Mouse (Mus musculus) neural tube, embryonic 14.5 days (tissue): Measurements from ENCODE around the gene Pik3ca. TPM values are rescaled to one million over a fixed set of nuclear protein-coding genes. Genes with fewer than 3 reads are reported as not detected.

ENCODE experiments used
- ATAC-seq: fragments of 200-750 bp; cut with Nextera tagmentation; 2 replicates; pipeline ENCODE4 v1.8.0; 2017; ENCODE audit warnings: low read depth, mild to moderate bottlenecking, moderate TSS enrichment, moderate library complexity
- H3K27ac ChIP-seq: fragments of 300-500 bp; sonication (generic); 2 replicates; pipeline ENCODE4 v1.5.1; 2014; ENCODE audit warnings: low read depth, mild to moderate bottlenecking, control low read depth, low read length, moderate library complexity, mixed read lengths
- H3K27me3 ChIP-seq: fragments of 300-500 bp; sonication (generic); 2 replicates; pipeline ENCODE4 v1.6.1; 2014; ENCODE audit warnings: low read length; ENCODE audit not compliant: control insufficient read depth, insufficient read depth
- H3K36me3 ChIP-seq: fragments of 300-500 bp; sonication (generic); 2 replicates; pipeline ENCODE4 v1.6.1; 2014; ENCODE audit warnings: low read length, mixed read lengths; ENCODE audit not compliant: control insufficient read depth, insufficient read depth
- H3K4me1 ChIP-seq: fragments of 300-500 bp; sonication (generic); 2 replicates; pipeline ENCODE4 v1.6.1; 2014; ENCODE audit warnings: low read length; ENCODE audit not compliant: control insufficient read depth, insufficient read depth
- H3K4me2 ChIP-seq: fragments of 300-500 bp; sonication (generic); 2 replicates; pipeline ENCODE4 v1.6.1; 2014; ENCODE audit warnings: mild to moderate bottlenecking, low read depth, low read length, control low read depth
- H3K4me3 ChIP-seq: fragments of 300-500 bp; sonication (generic); 2 replicates; pipeline ENCODE4 v1.5.1; 2014; ENCODE audit warnings: low read depth, low read length, control low read depth, mixed read lengths
- H3K9ac ChIP-seq: fragments of 300-500 bp; sonication (generic); replicated peaks from 2 replicates; pipeline ENCODE4 v1.6.1; 2014; ENCODE audit warnings: low read depth, mild to moderate bottlenecking, control low read depth, low read length, mixed read lengths
- H3K9me3 ChIP-seq: fragments of 300-500 bp; sonication (generic); 2 replicates; pipeline ENCODE4 v1.6.1; 2016; ENCODE audit warnings: low read length; ENCODE audit not compliant: control insufficient read depth
- WGBS: fragments of 180-500 bp; shearing (Covaris S2); extraction: QIAGEN DNeasy Blood & Tissue Kit; methylation state at CpG from one replicate; pipeline ENCODE4 v1.1.7; 2014; 5-methylcytosine and 5-hydroxymethylcytosine counted together
- polyA plus RNA-seq: library from polyadenylated mRNA; unstranded; fragments of >200 nt; fragmentation: Nextera tagmentation; extraction: Ambion mirVana; gene quantifications from 2 replicates; pipeline ENCODE4 v1.2.1, GENCODE M21; 2014

Gene Pik3ca
- polyA plus RNA-seq, 1 experiment from 2014 or later, result 26.7 TPM

DNA sequence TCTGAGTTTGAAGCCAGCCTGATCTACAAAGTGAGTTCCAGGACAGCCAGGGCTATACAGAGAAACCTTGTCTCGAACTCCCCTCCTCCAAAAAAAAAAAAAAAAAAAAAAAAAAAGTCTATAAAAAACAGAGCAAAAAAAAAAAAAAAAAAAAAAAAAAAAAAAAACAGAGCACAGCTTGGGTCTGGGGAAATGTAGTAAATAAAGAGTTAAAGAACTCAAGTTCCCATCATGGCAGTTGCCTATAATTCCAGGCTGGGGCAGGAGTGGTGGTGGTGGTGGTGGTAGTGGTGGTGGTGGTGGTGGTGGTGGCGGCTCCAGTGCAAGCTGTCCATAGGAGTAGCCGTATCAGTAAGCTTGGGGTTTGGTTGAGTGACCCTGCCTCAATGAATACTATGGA lies 85.6 kb downstream of the Pik3ca start:
- Histone ChIP-seq H3K4me2 (no peak overlapping the region), H3K4me3 (no peak overlapping the region), H3K27ac (no peak overlapping the region), H3K9me3 (no peaks in the 10 kb centered on the region), H3K9ac (no peak overlapping the region), H3K27me3 (no peaks in the 10 kb centered on the region), H3K4me1 (no peaks in the 10 kb centered on the region), H3K36me3 (no peaks in the 10 kb centered on the region)
- WGBS, result 90% methylated on average over 3 of the region's 3 CpGs
- no peak for ATAC-seq

DNA sequence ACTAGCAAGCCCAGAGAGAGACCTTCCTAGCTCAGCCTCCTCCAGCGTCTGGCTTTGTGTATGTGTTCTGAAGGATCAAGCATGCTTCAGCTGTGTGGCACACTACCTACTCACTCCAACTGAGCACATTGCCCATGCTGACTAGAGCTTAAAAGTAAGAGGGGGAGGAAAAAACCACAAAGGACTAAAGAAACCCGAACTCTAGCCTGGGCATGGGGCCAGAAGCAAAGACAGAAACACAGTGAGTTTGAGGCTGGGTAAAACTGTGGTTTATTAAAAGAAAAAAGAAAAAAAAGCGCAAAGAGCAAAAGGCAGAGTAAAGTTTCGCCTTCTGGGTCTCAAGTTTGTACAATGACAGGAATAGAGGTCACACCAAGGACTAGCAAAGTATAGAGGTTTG lies 89.1 kb downstream of the Pik3ca start:
- Histone ChIP-seq H3K27ac (no peak overlapping the region), H3K36me3 (no peaks in the 10 kb centered on the region)

DNA sequence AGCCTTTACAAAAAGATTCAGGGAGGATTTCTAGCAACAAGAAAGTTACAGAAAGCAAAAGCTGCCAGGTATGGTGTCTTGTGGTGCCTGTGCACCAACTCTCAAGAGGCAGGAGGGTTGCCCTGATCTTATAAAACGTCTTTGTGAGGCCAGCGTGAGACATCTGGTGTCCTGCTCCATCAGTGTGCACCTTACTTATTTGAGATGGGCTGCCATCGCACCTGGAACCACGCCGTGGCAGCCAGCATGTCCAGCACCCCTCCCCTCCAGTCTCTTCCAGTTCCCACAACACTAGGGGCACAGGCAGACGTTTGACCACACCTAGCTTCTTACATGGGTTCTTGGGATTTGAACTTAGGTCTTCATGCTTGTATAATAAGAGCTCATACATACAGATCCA lies 90.7 kb downstream of the Pik3ca start:
- Histone ChIP-seq H3K9ac (no peak overlapping the region), H3K9me3 (no peaks in the 10 kb centered on the region), H3K27me3 (no peaks in the 10 kb centered on the region), H3K4me2 (no peak overlapping the region), H3K27ac (no peak overlapping the region), H3K4me1 (no peaks in the 10 kb centered on the region), H3K4me3 (no peak overlapping the region), H3K36me3 (no peaks in the 10 kb centered on the region)
- no peak for ATAC-seq
- WGBS, result 84% methylated on average over 6 of the region's 6 CpGs

More for the DNA sequence above, 89.1 kb downstream of the Pik3ca start:
- no peak overlapping the region for H3K9ac ChIP-seq
- no peaks in the 10 kb centered on the region for H3K27me3 ChIP-seq
- no peak overlapping the region for H3K4me2 ChIP-seq
- no peaks in the 10 kb centered on the region for H3K9me3 ChIP-seq
- H3K4me1 ChIP-seq, result no peaks in the 10 kb centered on the region
- ATAC-seq, result no peak
- H3K4me3 ChIP-seq, result no peak overlapping the region
- WGBS, result 85% methylated on average over 4 of the region's 4 CpGs

DNA sequence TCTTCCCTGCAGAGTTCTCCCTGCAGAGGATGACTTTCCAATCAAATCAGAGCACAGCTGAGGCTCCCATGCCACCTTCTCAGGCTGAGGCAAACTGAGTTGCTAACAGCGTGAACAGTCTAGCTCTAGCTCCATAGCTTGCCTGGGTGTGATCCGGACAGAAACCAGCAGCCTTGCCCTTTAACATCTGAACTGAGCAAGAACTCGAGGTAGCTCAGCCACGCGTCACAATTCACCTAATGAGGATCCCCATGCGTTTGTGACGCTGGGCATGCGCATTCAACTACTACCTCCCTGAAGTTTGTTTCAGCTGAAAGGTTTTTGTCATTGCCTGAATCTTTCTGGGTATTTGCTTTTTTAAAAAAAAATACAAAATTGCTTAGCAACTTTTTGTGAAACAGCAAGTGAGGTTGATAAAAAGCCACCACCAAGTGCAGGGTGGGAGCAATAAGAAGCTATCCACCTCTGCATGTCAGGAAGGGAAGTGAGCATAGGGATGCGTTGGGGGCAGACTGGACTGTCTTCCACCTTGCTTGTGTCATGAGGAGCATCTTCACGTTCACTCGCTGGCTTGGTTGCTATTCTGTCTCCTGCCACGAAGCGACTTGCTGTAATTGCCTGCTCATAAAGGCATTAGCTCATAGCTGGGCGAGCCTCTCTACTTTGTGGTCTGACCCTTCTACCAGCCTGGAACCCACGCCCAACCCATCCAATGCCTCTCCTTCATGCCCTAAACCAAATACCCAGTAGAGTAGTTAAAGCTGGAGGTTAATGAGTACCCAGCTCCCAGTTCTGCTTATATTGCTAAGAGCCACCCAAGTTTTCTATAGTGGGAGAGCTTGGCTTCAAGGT lies 92.8 kb downstream of the Pik3ca start:
- H3K4me3 ChIP-seq, result no peak overlapping the region
- no peak overlapping the region for H3K9ac ChIP-seq
- H3K27ac ChIP-seq, result no peak overlapping the region
- no peak for ATAC-seq
- no peaks in the 10 kb centered on the region for H3K27me3 ChIP-seq
- no peak overlapping the region for H3K4me2 ChIP-seq
- H3K36me3 ChIP-seq, result no peaks in the 10 kb centered on the region
- H3K9me3 ChIP-seq, result no peaks in the 10 kb centered on the region
- H3K4me1 ChIP-seq, result no peaks in the 10 kb centered on the region
- WGBS, result 66% methylated on average over 15 of the region's 15 CpGs

DNA sequence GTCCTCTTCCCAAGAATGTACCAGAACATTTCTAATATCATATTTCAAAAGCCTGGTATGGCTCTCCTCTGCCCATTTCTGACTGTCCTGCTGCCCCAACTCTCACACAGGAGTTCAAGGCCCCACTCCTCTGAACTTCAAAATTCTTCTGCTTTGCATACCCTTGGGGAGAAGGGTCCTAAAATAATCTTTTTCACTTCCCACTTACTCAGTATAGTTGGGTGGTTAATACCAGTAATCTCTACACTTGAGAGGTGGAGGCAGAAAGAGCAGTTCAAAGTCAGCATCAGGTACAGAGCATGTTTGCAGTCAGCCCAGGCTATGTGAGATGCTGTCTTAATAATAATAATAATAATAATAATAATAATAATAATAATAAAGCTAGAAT lies 93.5 kb downstream of the Pik3ca start:
- ATAC-seq, result no peak
- Histone ChIP-seq H3K4me3 (no peak overlapping the region), H3K4me2 (no peak overlapping the region), H3K27me3 (no peaks in the 10 kb centered on the region), H3K9ac (no peak overlapping the region), H3K36me3 (no peaks in the 10 kb centered on the region), H3K4me1 (no peaks in the 10 kb centered on the region), H3K9me3 (no peaks in the 10 kb centered on the region), H3K27ac (no peak overlapping the region)

DNA sequence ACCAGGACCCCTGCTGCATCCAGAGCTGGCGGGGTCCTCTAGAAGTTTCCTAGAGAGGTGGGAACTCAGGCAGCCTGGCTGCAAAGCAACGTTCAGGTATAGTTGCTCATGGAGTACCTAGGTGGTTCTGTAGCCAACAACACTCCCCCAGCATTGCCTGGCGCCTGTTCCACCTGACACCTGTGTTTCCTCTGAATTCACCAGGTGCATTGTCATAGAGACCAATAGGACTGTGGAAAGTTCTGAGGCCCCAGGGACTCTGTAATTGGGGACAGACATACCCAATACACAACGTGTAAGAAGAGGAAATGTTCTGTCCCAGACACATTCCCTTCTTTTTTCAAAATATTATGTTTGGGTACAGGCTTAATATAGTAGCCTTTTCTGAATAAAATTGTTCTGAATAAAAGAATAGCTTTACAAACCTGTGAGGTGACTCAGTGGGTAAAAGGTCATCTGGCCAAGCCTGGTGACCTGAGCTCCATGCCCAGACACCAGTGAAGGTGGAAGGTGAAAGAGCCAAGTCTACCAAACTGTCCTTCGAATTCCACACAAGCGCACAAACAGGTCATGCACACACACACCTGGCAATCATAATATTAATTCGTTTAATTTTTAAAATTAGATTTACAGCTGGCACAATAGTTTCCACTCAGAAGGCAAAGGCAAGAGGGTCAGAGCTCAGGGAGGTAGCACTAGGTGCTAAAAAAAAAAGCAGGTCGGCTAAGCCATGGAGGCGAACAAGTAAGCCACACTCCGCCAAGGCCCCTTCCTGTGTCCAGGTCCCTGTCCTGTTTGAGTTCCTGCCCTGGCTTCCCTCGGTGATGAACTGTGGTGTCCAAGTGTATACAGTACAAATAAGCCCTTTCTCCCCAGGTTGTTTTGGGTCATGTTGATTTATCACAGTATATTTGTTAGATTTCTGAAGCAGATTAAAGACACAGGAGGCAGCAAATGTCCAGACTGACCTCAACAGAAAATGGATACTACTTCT lies 94.9 kb downstream of the Pik3ca start, which contains the start of gene Kcnmb3:
Gene Kcnmb3, minus strand, starts transcription at position 135 of the 994 bp plus-strand sequence.
- H3K27me3 ChIP-seq, result no peaks in the 10 kb centered on the region
- no peaks in the 10 kb centered on the region for H3K4me1 ChIP-seq
- H3K4me2 ChIP-seq, result no peak within 1 kb of the TSS
- no peak within 1 kb of the TSS for H3K4me3 ChIP-seq
- no peak within 1 kb of the TSS for H3K27ac ChIP-seq
- no peak for ATAC-seq
- no peak within 1 kb of the TSS for H3K9ac ChIP-seq
- H3K36me3 ChIP-seq, result no peaks in the 10 kb centered on the region
- 85% methylated on average over 11 of the region's 11 CpGs for WGBS
- no peaks in the 10 kb centered on the region for H3K9me3 ChIP-seq

DNA sequence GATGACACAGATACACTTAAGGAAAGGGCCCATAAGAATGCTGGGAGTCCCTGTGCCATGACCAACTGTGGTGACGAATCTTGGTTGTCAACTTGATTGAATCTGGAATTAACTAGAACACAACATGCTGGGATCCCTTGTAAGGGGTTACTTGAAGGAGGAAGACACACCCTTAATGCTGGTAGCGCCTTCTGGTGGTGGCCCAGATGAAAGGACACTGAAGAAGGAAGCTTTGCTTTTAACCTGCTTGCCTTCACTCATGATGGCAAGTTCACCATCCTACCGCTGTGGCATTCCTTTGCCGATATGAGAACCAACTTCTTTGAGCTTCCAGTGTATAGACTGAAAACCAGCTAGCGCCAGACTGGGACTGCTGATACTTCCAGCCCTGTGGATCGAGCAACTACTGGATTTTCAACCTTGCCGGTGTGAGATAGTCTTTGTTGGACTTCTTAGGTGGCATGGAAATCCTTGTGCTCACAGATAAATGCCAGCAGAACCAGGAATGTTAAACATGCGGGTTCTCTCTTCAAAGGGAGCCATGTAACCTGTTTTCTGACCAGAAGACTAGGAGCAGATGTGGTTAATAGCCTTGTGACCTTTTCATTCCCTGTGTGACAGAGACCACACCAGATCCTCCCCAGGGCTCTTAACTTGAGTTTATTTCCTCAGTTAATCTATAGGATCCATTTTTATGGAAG lies 97.1 kb downstream of the Pik3ca start:
- Histone ChIP-seq H3K27me3 (no peaks in the 10 kb centered on the region), H3K27ac (no peak overlapping the region), H3K9ac (no peak overlapping the region), H3K4me1 (no peaks in the 10 kb centered on the region), H3K9me3 (no peaks in the 10 kb centered on the region), H3K36me3 (no peaks in the 10 kb centered on the region), H3K4me2 (no peak overlapping the region), H3K4me3 (no peak overlapping the region)
- 88% methylated on average over 8 of the region's 8 CpGs for WGBS
- ATAC-seq, result no peak

DNA sequence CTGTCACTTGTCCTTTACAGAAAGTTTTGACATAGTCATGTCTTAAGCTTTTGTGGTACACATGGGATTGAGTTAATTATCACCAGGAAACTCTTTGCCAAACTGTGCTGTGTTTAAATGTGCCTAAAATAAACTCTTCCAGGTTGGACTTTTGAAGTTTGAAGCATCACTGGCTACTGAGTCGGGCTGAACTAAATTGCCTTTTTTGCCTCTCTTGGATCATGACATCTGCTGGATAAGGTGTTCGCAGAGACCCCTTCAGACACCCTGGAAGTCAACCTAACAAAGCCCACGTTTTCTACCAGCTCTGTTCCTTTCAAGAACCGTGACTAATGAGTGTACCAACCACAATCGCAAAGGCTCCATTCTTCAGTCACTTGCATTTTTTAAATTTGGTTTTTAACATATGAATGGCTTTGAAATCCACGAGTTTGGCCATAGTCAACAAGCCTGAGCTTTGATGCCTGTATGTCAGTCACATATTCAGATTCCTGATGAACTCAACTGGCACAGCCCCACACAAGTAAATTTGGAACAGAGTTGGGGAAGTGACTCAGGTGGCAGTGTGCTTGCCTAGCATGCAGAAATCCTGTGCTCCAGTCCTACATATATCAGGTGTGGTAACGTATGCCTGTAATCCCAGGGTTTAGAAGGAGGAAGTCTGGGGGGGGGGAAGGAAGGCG lies 97.8 kb downstream of the Pik3ca start:
- H3K36me3 ChIP-seq, result no peaks in the 10 kb centered on the region
- H3K27ac ChIP-seq, result no peak overlapping the region
- no peak for ATAC-seq
- H3K27me3 ChIP-seq, result no peaks in the 10 kb centered on the region
- H3K9me3 ChIP-seq, result no peaks in the 10 kb centered on the region
- H3K4me1 ChIP-seq, result no peaks in the 10 kb centered on the region
- no peak overlapping the region for H3K4me2 ChIP-seq
- H3K4me3 ChIP-seq, result no peak overlapping the region
- no peak overlapping the region for H3K9ac ChIP-seq
- WGBS, result 46% methylated on average over 8 of the region's 8 CpGs
